Mouse (Mus musculus): ENCODE measurements around the gene Gnat1. TPM values are rescaled to one million over a fixed set of nuclear protein-coding genes. Genes with fewer than 3 reads are reported as not detected.

Gene Gnat1
- polyA plus RNA-seq, 1 experiment from 2014 or later, result 2.2 TPM

- Histone ChIP-seq H3K27ac (ENCODE audit: low read length) (no peak overlapping the region; the same call in 1 of the 2 replicates), H3K4me1 (ENCODE audit: control insufficient read depth, insufficient read depth, low read length) (peaks cover 50% of the 10 kb centered on the region), H3K27me3 (ENCODE audit: control insufficient read depth, insufficient read depth, low read depth, low read length) (no peaks in the 10 kb centered on the region), H3K9ac (ENCODE audit: low read depth, low read length) (no peak overlapping the region), H3K36me3 (ENCODE audit: control insufficient read depth, insufficient read depth, low read length) (peaks cover 2% of the 10 kb centered on the region; the same call in 1 of the 2 replicates), H3K4me3 (ENCODE audit: low read depth, low read length) (no peak overlapping the region), H3K9me3 (replicated peaks; ENCODE audit: control insufficient read depth, low read length, poor library complexity, severe bottlenecking) (no peaks in the 10 kb centered on the region), H3K4me2 (ENCODE audit: low read length) (no peak overlapping the region)
- 22% methylated on average over 9 of the region's 9 CpGs for WGBS
- ATAC-seq, result no peak
Observed at GRCm38 (mm10) chr9:107696845-107697610, 17.5 kb upstream of the Gnat1 start.

GRCm38 (mm10) chr9:107696106-107696479, 16.6 kb upstream of the Gnat1 start:
- no peak overlapping the region for H3K27ac ChIP-seq (ENCODE audit: low read length)
- H3K36me3 ChIP-seq (ENCODE audit: control insufficient read depth, insufficient read depth, low read length), result peaks cover 7% of the 10 kb centered on the region
- no peak overlapping the region for H3K4me3 ChIP-seq (ENCODE audit: low read depth, low read length)
- H3K9ac ChIP-seq (ENCODE audit: low read depth, low read length), result no peak overlapping the region
- peaks cover 44% of the 10 kb centered on the region for H3K4me1 ChIP-seq (ENCODE audit: control insufficient read depth, insufficient read depth, low read length)
- no peak overlapping the region for H3K4me2 ChIP-seq (ENCODE audit: low read length)
- ATAC-seq, result no peak
- WGBS, result 32% methylated on average over 6 of the region's 6 CpGs
- no peaks in the 10 kb centered on the region for H3K9me3 ChIP-seq (replicated peaks; ENCODE audit: control insufficient read depth, low read length, poor library complexity, severe bottlenecking)
- H3K27me3 ChIP-seq (ENCODE audit: control insufficient read depth, insufficient read depth, low read depth, low read length), result no peaks in the 10 kb centered on the region

- no peak overlapping the region for H3K9ac ChIP-seq (ENCODE audit: low read depth, low read length)
- H3K36me3 ChIP-seq (ENCODE audit: control insufficient read depth, insufficient read depth, low read length), result peaks cover 7% of the 10 kb centered on the region
- H3K4me2 ChIP-seq (ENCODE audit: low read length), result no peak overlapping the region
- no peak overlapping the region for H3K4me3 ChIP-seq (ENCODE audit: low read depth, low read length)
- H3K27ac ChIP-seq (ENCODE audit: low read length), result no peak overlapping the region
- no peaks in the 10 kb centered on the region for H3K27me3 ChIP-seq (ENCODE audit: control insufficient read depth, insufficient read depth, low read depth, low read length)
- no peaks in the 10 kb centered on the region for H3K9me3 ChIP-seq (replicated peaks; ENCODE audit: control insufficient read depth, low read length, poor library complexity, severe bottlenecking)
- ATAC-seq, result no peak
- peaks cover 41% of the 10 kb centered on the region for H3K4me1 ChIP-seq (ENCODE audit: control insufficient read depth, insufficient read depth, low read length)
- 80% methylated on average over 12 of the region's 12 CpGs for WGBS
Observed at GRCm38 (mm10) chr9:107695441-107696105, 16.1 kb upstream of the Gnat1 start.

DNA sequence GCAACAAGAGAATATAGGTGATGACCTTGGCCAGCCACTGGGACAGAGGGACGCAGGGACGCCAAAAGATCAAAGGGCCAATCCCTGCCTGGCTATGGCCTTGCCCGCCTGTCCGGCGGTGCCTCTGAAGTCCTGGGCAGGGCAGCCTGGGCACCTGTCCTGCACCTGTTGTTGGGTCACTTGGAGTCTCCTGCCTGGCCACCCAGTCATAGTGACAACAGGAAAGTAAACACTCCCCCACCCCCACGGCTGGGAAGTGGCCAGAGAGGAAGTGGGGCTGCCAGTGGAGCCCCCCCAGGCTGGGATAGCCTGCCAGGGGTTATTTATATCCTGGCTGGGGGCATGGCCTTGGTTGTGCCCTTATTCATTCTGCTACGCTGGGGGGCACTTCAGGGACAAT, 15.1 kb upstream of the Gnat1 start:
- no peak overlapping the region for H3K4me2 ChIP-seq (ENCODE audit: low read length)

GRCm38 (mm10) chr9:107693433-107693987, 14.0 kb upstream of the Gnat1 start:
- no peak for ATAC-seq
- Histone ChIP-seq H3K36me3 (ENCODE audit: control insufficient read depth, insufficient read depth, low read length) (peaks cover 12% of the 10 kb centered on the region), H3K9ac (ENCODE audit: low read depth, low read length) (no peak overlapping the region), H3K27ac (ENCODE audit: low read length) (no peak overlapping the region), H3K9me3 (replicated peaks; ENCODE audit: control insufficient read depth, low read length, poor library complexity, severe bottlenecking) (no peaks in the 10 kb centered on the region), H3K27me3 (ENCODE audit: control insufficient read depth, insufficient read depth, low read depth, low read length) (no peaks in the 10 kb centered on the region), H3K4me2 (ENCODE audit: low read length) (no peak overlapping the region), H3K4me1 (ENCODE audit: control insufficient read depth, insufficient read depth, low read length) (peaks cover 20% of the 10 kb centered on the region), H3K4me3 (ENCODE audit: low read depth, low read length) (no peak overlapping the region)
- 44% methylated on average over 4 of the region's 4 CpGs for WGBS

More for the DNA sequence above, 15.1 kb upstream of the Gnat1 start:
- H3K9ac ChIP-seq (ENCODE audit: low read depth, low read length), result no peak overlapping the region
- no peaks in the 10 kb centered on the region for H3K27me3 ChIP-seq (ENCODE audit: control insufficient read depth, insufficient read depth, low read depth, low read length)
- H3K4me1 ChIP-seq (ENCODE audit: control insufficient read depth, insufficient read depth, low read length), result peaks cover 31% of the 10 kb centered on the region
- ATAC-seq, result no peak
- no peak overlapping the region for H3K27ac ChIP-seq (ENCODE audit: low read length)
- H3K36me3 ChIP-seq (ENCODE audit: control insufficient read depth, insufficient read depth, low read length), result peaks cover 7% of the 10 kb centered on the region
- WGBS, result 73% methylated on average over 7 of the region's 7 CpGs
- no peaks in the 10 kb centered on the region for H3K9me3 ChIP-seq (replicated peaks; ENCODE audit: control insufficient read depth, low read length, poor library complexity, severe bottlenecking)
- no peak overlapping the region for H3K4me3 ChIP-seq (ENCODE audit: low read depth, low read length)

GRCm38 (mm10) chr9:107692785-107693184, 13.3 kb upstream of the Gnat1 start:
- Histone ChIP-seq H3K27ac (ENCODE audit: low read length) (no peak overlapping the region), H3K27me3 (ENCODE audit: control insufficient read depth, insufficient read depth, low read depth, low read length) (no peaks in the 10 kb centered on the region), H3K4me2 (ENCODE audit: low read length) (no peak overlapping the region), H3K4me3 (ENCODE audit: low read depth, low read length) (no peak overlapping the region), H3K36me3 (ENCODE audit: control insufficient read depth, insufficient read depth, low read length) (peaks cover 12% of the 10 kb centered on the region), H3K4me1 (ENCODE audit: control insufficient read depth, insufficient read depth, low read length) (peaks cover 13% of the 10 kb centered on the region), H3K9me3 (replicated peaks; ENCODE audit: control insufficient read depth, low read length, poor library complexity, severe bottlenecking) (no peaks in the 10 kb centered on the region), H3K9ac (ENCODE audit: low read depth, low read length) (no peak overlapping the region)
- ATAC-seq, result no peak
- WGBS, result 61% methylated on average over 5 of the region's 5 CpGs

DNA sequence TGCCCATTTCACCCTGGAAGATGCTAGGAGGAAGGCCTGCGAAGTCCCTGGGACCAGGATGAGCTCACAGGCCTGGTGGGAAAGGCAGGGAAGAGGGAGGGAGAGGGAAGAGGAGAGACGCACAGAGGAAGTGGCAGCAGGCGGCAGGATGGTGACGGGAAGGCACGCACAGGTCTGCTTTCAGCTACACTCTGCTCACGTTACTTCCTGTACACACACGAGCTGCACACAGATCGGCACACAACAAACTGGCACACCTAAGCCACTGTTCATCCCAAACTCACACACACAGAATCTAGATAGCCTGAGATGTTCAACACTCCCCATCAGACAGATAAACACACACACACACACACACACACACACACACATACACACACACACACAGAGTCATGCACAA, 10.9 kb upstream of the Gnat1 start:
- 87% methylated on average over 8 of the region's 8 CpGs for WGBS
- H3K27me3 ChIP-seq (ENCODE audit: control insufficient read depth, insufficient read depth, low read depth, low read length), result no peaks in the 10 kb centered on the region
- H3K4me3 ChIP-seq (ENCODE audit: low read depth, low read length), result no peak overlapping the region
- H3K9ac ChIP-seq (ENCODE audit: low read depth, low read length), result no peak overlapping the region
- peaks cover 5% of the 10 kb centered on the region; the same call in 1 of the 2 replicates for H3K4me1 ChIP-seq (ENCODE audit: control insufficient read depth, insufficient read depth, low read length)
- peaks cover 12% of the 10 kb centered on the region for H3K36me3 ChIP-seq (ENCODE audit: control insufficient read depth, insufficient read depth, low read length)
- no peak overlapping the region for H3K4me2 ChIP-seq (ENCODE audit: low read length)
- H3K27ac ChIP-seq (ENCODE audit: low read length), result no peak overlapping the region
- no peaks in the 10 kb centered on the region for H3K9me3 ChIP-seq (replicated peaks; ENCODE audit: control insufficient read depth, low read length, poor library complexity, severe bottlenecking)
- ATAC-seq, result no peak

GRCm38 (mm10) chr9:107688939-107689338, 9.4 kb upstream of the Gnat1 start:
- peaks cover 14% of the 10 kb centered on the region for H3K36me3 ChIP-seq (ENCODE audit: control insufficient read depth, insufficient read depth, low read length)
- H3K4me3 ChIP-seq (ENCODE audit: low read depth, low read length), result no peak overlapping the region
- peaks cover 5% of the 10 kb centered on the region; the same call in 1 of the 2 replicates for H3K4me1 ChIP-seq (ENCODE audit: control insufficient read depth, insufficient read depth, low read length)
- H3K9ac ChIP-seq (ENCODE audit: low read depth, low read length), result no peak overlapping the region
- H3K27me3 ChIP-seq (ENCODE audit: control insufficient read depth, insufficient read depth, low read depth, low read length), result no peaks in the 10 kb centered on the region
- no peaks in the 10 kb centered on the region for H3K9me3 ChIP-seq (replicated peaks; ENCODE audit: control insufficient read depth, low read length, poor library complexity, severe bottlenecking)
- H3K27ac ChIP-seq (ENCODE audit: low read length), result no peak overlapping the region
- H3K4me2 ChIP-seq (ENCODE audit: low read length), result no peak overlapping the region
- whole genome bisulfite sequencing, result 85% methylated on average over 7 of the region's 7 CpGs
- ATAC-seq, result no peak

- ATAC-seq, result no peak
- WGBS, result 90% methylated on average over 5 of the region's 5 CpGs
Observed at GRCm38 (mm10) chr9:107688415-107688814, 8.9 kb upstream of the Gnat1 start.

More at GRCm38 (mm10) chr9:107688415-107688814, 8.9 kb upstream of the Gnat1 start:
- Histone ChIP-seq H3K4me3 (ENCODE audit: low read depth, low read length) (no peak overlapping the region), H3K36me3 (ENCODE audit: control insufficient read depth, insufficient read depth, low read length) (peaks cover 15% of the 10 kb centered on the region), H3K4me1 (ENCODE audit: control insufficient read depth, insufficient read depth, low read length) (peaks cover 2% of the 10 kb centered on the region; the same call in 1 of the 2 replicates), H3K27ac (ENCODE audit: low read length) (no peak overlapping the region), H3K9me3 (replicated peaks; ENCODE audit: control insufficient read depth, low read length, poor library complexity, severe bottlenecking) (no peaks in the 10 kb centered on the region), H3K27me3 (ENCODE audit: control insufficient read depth, insufficient read depth, low read depth, low read length) (no peaks in the 10 kb centered on the region), H3K4me2 (ENCODE audit: low read length) (no peak overlapping the region), H3K9ac (ENCODE audit: low read depth, low read length) (no peak overlapping the region)

Measured in midbrain, embryonic 16.5 days (tissue).